Mouse (Mus musculus) bone marrow, adult 2 months (tissue): ENCODE results near the gene Agrp.

Experiments
- CTCF ChIP-seq: fragments of 200-500 bp; IDR thresholded peaks from 2 replicates; pipeline ENCODE4 v1.5.1; 2011; ENCODE audit warnings: low read length, control low read depth; ENCODE audit not compliant: control insufficient read depth, insufficient read depth
- POLR2A ChIP-seq: fragments of 200-500 bp; IDR thresholded peaks from 2 replicates; pipeline ENCODE4 v1.6.1; 2011; ENCODE audit warnings: low read depth, mild to moderate bottlenecking, control low read depth, low read length, borderline replicate concordance; ENCODE audit not compliant: control insufficient read depth

- TF ChIP-seq POLR2A = no peak
- TF ChIP-seq CTCF = no peak
Measured at GRCm38 (mm10) chr8:105552032-105552431, 85.2 kb downstream of the Agrp start.
